Mouse (Mus musculus) small intestine, adult 2 months (tissue): Measurements from ENCODE around the gene Uhrf1bp1l. TPM values are rescaled to one million over a fixed set of nuclear protein-coding genes. Genes with fewer than 3 reads are reported as not detected.

Experiments
- H3K27ac ChIP-seq: fragments of 200-500 bp; 2 replicates; pipeline ENCODE4 v1.5.1; 2012; ENCODE audit warnings: low read depth, low read length, control low read depth, inconsistent platforms; ENCODE audit not compliant: insufficient read depth
- H3K27me3 ChIP-seq: fragments of 200-500 bp; 2 replicates; pipeline ENCODE4 v1.6.1; 2012; ENCODE audit warnings: mild to moderate bottlenecking, moderate library complexity, low read length, inconsistent platforms; ENCODE audit not compliant: control insufficient read depth, insufficient read depth
- H3K36me3 ChIP-seq: fragments of 200-500 bp; 2 replicates; pipeline ENCODE4 v1.6.1; 2012; ENCODE audit warnings: mild to moderate bottlenecking, low read length, control low read depth, inconsistent platforms; ENCODE audit not compliant: control insufficient read depth, insufficient read depth
- H3K4me1 ChIP-seq: fragments of 200-500 bp; 2 replicates; pipeline ENCODE4 v1.6.1; 2012; ENCODE audit warnings: low read length, inconsistent platforms, mixed read lengths; ENCODE audit not compliant: control insufficient read depth, insufficient read depth, insufficient read length
- H3K4me3 ChIP-seq: fragments of 200-500 bp; 2 replicates; pipeline ENCODE4 v1.5.1; 2012; ENCODE audit warnings: low read depth, mild to moderate bottlenecking, control low read depth, inconsistent platforms, low read length, moderate library complexity
- CTCF ChIP-seq: fragments of 200-500 bp; IDR thresholded peaks from 2 replicates; pipeline ENCODE4 v1.5.1; 2012; ENCODE audit warnings: low read depth, mild to moderate bottlenecking, control low read depth, inconsistent platforms, low read length, moderate library complexity, mixed read lengths; ENCODE audit not compliant: insufficient replicate concordance, insufficient read length; ENCODE audit errors: extremely low read depth
- POLR2A ChIP-seq: fragments of 200-500 bp; IDR thresholded peaks from 2 replicates; pipeline ENCODE4 v1.6.1; 2012; ENCODE audit warnings: low read depth, mild to moderate bottlenecking, control low read depth, inconsistent platforms, low read length, moderate library complexity
- WGBS: fragments of 180-500 bp; shearing (Covaris S2); methylation state at CpG from one replicate; pipeline ENCODE4 v1.1.7; 2018; 5-methylcytosine and 5-hydroxymethylcytosine counted together
- polyA plus RNA-seq: library from polyadenylated mRNA; depleted of rRNA; stranded (reverse); fragments of >200 nt; gene quantifications from 2 replicates; pipeline ENCODE4 v1.2.3, GENCODE M21; 2012

Uhrf1bp1l gene
- polyA plus RNA-seq, 1 experiment: 11.1 TPM

- no peak overlapping the region for H3K27ac ChIP-seq
- H3K4me3 ChIP-seq: no peak overlapping the region
- peaks cover 18% of the 10 kb centered on the region for H3K36me3 ChIP-seq
- H3K27me3 ChIP-seq: no peaks in the 10 kb centered on the region
- no peaks in the 10 kb centered on the region for H3K4me1 ChIP-seq
- WGBS: 84% methylated on average over 10 of the region's 10 CpGs
- no peak for TF ChIP-seq POLR2A
- no peak for TF ChIP-seq CTCF
Measured at GRCm38 (mm10) chr10:89714910-89715309, 29.9 kb upstream of the Uhrf1bp1l start.

DNA sequence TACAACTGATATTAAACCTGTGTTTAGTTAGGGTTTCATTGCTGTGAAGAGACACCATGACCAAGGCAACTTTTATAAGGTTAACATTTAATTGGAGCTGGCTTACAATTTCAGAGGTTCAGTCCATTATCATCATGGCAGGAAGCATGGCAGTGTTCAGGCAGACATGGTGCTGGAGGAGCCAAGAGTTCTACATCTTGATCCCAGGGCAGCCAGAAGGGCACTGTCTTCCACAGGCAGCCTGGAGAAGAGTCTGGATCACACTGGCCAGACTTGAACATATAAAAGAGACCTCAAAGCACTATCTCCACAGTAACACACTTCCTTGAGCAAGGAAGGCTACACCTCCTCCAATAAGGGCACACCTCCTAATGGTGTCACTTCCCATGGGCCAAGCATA, 24.5 kb upstream of the Uhrf1bp1l start:
- Histone ChIP-seq H3K4me3 (no peak overlapping the region), H3K27me3 (no peaks in the 10 kb centered on the region), H3K36me3 (peaks cover 18% of the 10 kb centered on the region), H3K27ac (no peak overlapping the region), H3K4me1 (no peaks in the 10 kb centered on the region)
- TF ChIP-seq POLR2A (no peak), CTCF (no peak)

DNA sequence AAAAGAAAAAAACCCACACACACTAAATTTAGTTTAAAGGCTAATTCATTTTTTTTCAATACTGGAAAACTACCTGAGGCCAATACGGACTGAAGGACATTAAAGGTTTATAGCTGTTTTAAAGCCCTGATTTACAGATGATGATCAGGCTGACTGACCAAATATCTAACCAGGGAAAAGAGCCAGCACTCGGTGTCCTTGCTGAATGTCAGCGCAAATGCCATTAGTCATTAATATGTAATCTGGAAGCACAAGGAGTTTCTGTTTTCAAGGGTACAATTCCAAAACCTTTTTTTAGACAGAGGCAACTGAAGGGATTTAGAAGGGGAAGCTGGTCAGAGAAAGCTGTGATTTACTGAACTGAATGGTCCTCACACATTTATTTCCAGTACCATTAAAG, 24.0 kb upstream of the Uhrf1bp1l start:
- TF ChIP-seq POLR2A (no peak), CTCF (no peak)
- Histone ChIP-seq H3K27ac (no peak overlapping the region), H3K27me3 (no peaks in the 10 kb centered on the region), H3K4me3 (no peak overlapping the region), H3K4me1 (no peaks in the 10 kb centered on the region), H3K36me3 (peaks cover 18% of the 10 kb centered on the region)
- WGBS: 89% methylated on average over 3 of the region's 3 CpGs

DNA sequence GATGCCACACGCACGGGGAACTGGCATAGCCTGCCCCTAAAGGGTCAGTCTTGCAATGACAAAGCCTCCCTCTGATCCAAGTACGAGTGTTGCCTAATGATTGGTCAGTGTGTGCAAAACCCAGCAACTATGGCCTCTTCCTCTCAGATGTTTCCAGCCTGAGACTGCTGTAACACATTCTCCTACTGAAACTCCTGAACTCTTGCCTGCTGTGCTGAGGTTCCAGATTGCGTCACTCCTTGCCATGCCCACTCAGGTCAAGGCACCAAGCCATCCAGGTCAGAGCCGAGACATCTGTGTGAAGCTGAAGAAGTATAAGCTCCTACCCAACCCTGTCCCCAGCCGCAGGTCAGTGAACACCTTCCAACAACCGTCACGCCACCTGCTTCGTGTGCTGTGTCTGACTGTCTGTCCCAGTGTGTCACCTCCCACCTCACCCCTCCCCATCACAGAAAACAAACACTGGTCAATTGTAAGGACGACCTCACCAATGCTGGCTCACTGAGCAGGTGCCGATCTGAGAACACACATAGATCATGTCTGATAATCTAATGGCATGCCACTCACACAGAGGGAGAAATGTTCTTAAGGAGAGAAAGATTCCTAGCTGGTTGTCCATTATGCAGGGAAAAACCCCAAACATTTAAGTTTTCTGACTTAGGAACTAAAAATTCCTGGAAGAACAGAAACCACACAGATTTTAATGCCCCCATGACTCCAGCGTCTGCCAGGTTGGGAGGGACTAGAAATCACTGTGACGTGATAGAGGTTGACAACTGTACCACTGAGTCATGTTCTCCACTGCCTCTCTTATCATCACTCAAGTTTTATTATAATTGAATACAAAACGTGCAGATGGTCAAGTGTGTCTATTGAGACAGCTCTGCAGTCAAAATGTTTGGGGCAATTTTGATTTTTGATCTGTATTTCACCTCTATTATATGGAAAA, 22.3 kb upstream of the Uhrf1bp1l start:
- no peak overlapping the region for H3K27ac ChIP-seq
- no peaks in the 10 kb centered on the region for H3K4me1 ChIP-seq
- WGBS: 84% methylated on average over 14 of the region's 14 CpGs
- no peak for TF ChIP-seq POLR2A
- no peak for TF ChIP-seq CTCF
- no peaks in the 10 kb centered on the region for H3K27me3 ChIP-seq
- no peak overlapping the region for H3K4me3 ChIP-seq
- peaks cover 24% of the 10 kb centered on the region for H3K36me3 ChIP-seq

DNA sequence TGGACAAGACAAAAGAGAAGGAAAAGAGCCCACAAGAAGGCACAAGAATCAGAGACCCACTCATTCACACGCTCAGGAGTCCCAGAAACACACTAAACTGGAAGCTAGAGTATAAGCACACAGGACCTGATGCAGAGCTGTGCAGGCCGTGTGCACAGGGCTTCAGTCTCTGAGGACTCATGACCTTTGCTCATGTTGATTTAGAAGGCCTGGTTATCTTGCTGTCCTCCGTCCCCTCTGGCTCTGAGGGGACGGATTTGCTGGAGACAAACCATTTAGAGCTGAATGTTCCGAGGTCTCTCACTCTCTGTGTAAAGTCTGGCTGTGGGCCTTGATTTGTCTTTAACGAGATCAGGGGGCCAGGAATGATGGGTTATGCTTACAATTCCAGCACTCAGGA, 14.4 kb upstream of the Uhrf1bp1l start:
- 0 out of 2 replicates have a peak, but pooled peaks cover 2% of the 10 kb centered on the region for H3K4me1 ChIP-seq
- H3K36me3 ChIP-seq: peaks cover 15% of the 10 kb centered on the region
- no peak overlapping the region for H3K27ac ChIP-seq
- WGBS: 62% methylated on average over 6 of the region's 6 CpGs
- TF ChIP-seq CTCF (no peak), POLR2A (no peak)
- no peak overlapping the region for H3K4me3 ChIP-seq
- no peaks in the 10 kb centered on the region for H3K27me3 ChIP-seq

DNA sequence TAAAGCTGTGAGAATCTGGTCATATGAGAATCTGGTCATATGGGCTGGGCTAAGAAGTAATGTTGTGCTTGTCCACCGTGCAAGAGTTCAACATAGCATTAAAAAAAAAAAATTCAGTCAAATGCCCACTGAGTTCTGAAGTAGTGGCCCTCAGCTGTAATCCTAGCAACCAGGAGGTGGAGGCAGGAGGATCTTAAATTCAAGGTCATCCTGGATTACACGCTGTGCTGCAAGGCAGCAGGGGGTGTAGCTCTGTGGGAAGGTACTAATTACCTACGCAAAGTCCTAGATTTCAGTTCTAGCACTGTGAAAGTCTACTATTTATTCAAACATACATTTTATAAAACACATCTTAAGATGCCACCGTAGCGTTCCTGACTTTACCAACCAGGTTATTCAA, 13.4 kb upstream of the Uhrf1bp1l start:
- no peak for TF ChIP-seq CTCF
- TF ChIP-seq POLR2A: no peak
- Histone ChIP-seq H3K27ac (no peak overlapping the region), H3K36me3 (peaks cover 7% of the 10 kb centered on the region), H3K4me1 (0 out of 2 replicates have a peak, but pooled peaks cover 2% of the 10 kb centered on the region), H3K27me3 (no peaks in the 10 kb centered on the region), H3K4me3 (no peak overlapping the region)
- 9% methylated on average over 5 of the region's 5 CpGs for WGBS

- Histone ChIP-seq H3K36me3 (peaks cover 4% of the 10 kb centered on the region), H3K4me1 (0 out of 2 replicates have a peak, but pooled peaks cover 2% of the 10 kb centered on the region), H3K27ac (peak within 1 kb of the TSS; percentile 57; the same call in 1 of the 2 replicates), H3K4me3 (peak within 1 kb of the TSS; percentile 97), H3K27me3 (no peaks in the 10 kb centered on the region)
- under 1% methylated on average over 49 of the region's 49 CpGs for WGBS
- TF ChIP-seq POLR2A: peak; percentile 38; the same call in 1 of the 2 replicates
- no peak for TF ChIP-seq CTCF
Measured at GRCm38 (mm10) chr10:89732001-89732794, 12.6 kb upstream of the Uhrf1bp1l start, which contains the start of gene Actr6. Gene Actr6, minus strand, starts transcription at chr10:89732295.
